Mouse (Mus musculus): ENCODE data around the gene Snx14.

DNA sequence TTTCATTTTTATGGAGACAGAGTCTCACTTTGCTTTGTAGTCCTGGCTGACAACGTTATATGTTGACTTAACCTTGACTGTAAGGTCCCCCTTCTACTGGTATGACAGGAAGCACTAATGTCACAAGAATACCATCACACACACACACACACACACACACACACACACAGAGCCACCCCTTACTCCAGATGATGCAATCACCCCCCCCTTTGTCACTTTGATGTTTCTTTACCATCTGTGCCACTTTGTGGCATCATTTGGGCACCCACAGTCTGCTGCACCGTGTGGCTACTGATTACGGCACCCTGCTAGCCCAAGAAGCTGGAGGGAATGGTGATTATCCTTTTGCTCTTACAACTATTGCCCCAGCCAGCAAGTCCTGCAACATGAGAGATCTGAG is 81.6 kb downstream of the Snx14 start:
- no peak for TF ChIP-seq CTCF (IDR thresholded peaks at IDR 0.05)
- no peak for TF ChIP-seq EP300 (IDR thresholded peaks at IDR 0.05)

All from lung, postnatal 0 days (tissue).